Mouse (Mus musculus) E14TG2a.4 (cell line): ENCODE measurements around the gene Kmt5c.

Experiments
- CTCF ChIP-seq: conservative IDR thresholded peaks from 2 replicates; pipeline ENCODE4 v1.5.1; 2014; ENCODE audit warnings: low read length
- NANOG ChIP-seq: IDR thresholded peaks from 2 replicates; pipeline ENCODE4 v1.6.1; 2014; ENCODE audit warnings: borderline replicate concordance, low read length, mixed read lengths
- POU5F1 ChIP-seq: IDR thresholded peaks from 2 replicates; pipeline ENCODE4 v1.6.1; 2014; ENCODE audit warnings: low read length, borderline replicate concordance

GRCm38 (mm10) chr7:4723508-4723907 lies 16.4 kb upstream of the Kmt5c start:
- TF ChIP-seq CTCF (no peak), POU5F1 (no peak), NANOG (no peak)
